Mouse (Mus musculus): ENCODE results near the gene 4930412O13Rik. TPM values are rescaled to one million over a fixed set of nuclear protein-coding genes. Genes with fewer than 3 reads are reported as not detected.

The 4930412O13Rik gene
- polyA plus RNA-seq, 1 experiment from 2014 or later = 0.14 TPM

GRCm38 (mm10) chr2:9874467-9875219 lies 6.4 kb upstream of the 4930412O13Rik start:
- Histone ChIP-seq H3K9me3 (replicated peaks) (no peaks in the 10 kb centered on the region), H3K27me3 (peaks cover 98% of the 10 kb centered on the region), H3K36me3 (replicated peaks) (no peaks in the 10 kb centered on the region), H3K4me2 (0 out of 2 replicates have a peak overlapping the region, but pooled peaks have one; percentile 10), H3K4me3 (replicated peaks) (no peak overlapping the region), H3K4me1 (replicated peaks) (peaks cover 20% of the 10 kb centered on the region), H3K9ac (no peak overlapping the region), H3K27ac (replicated peaks) (no peak overlapping the region)
- no peak for ATAC-seq (ENCODE audit: insufficient read depth)
- 48% methylated on average over 39 of the region's 39 CpGs for WGBS (ENCODE audit: insufficient replicate concordance)

DNA sequence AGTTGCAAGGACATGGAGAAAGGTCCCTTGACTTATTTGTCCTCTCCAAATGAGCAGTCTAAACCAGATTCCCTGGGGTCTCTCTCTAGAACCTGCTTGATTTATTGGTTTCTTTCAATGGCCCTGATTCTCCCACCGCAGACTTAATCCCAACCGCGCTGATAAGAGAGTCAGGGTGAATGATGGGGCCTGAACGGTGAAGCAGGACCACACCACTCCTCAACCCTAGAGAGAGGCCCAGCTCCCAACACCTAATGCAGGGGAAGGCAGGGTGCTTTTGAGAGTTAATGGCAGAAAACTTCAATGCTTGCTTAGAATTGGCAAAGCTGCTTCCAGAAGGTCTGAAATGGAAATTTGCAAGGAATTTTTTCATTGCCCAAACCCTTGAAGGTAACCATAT lies 5.8 kb upstream of the 4930412O13Rik start:
- 28% methylated on average over 4 of the region's 4 CpGs for WGBS (ENCODE audit: insufficient replicate concordance)
- Histone ChIP-seq H3K9ac (no peak overlapping the region), H3K27me3 (peaks cover 99% of the 10 kb centered on the region), H3K36me3 (replicated peaks) (no peaks in the 10 kb centered on the region), H3K27ac (replicated peaks) (no peak overlapping the region), H3K4me3 (replicated peaks) (no peak overlapping the region), H3K4me1 (replicated peaks) (peaks cover 20% of the 10 kb centered on the region), H3K9me3 (replicated peaks) (no peaks in the 10 kb centered on the region), H3K4me2 (peak overlapping the region; percentile 10; the same call in 1 of the 2 replicates)
- ATAC-seq (ENCODE audit: insufficient read depth) = no peak

DNA sequence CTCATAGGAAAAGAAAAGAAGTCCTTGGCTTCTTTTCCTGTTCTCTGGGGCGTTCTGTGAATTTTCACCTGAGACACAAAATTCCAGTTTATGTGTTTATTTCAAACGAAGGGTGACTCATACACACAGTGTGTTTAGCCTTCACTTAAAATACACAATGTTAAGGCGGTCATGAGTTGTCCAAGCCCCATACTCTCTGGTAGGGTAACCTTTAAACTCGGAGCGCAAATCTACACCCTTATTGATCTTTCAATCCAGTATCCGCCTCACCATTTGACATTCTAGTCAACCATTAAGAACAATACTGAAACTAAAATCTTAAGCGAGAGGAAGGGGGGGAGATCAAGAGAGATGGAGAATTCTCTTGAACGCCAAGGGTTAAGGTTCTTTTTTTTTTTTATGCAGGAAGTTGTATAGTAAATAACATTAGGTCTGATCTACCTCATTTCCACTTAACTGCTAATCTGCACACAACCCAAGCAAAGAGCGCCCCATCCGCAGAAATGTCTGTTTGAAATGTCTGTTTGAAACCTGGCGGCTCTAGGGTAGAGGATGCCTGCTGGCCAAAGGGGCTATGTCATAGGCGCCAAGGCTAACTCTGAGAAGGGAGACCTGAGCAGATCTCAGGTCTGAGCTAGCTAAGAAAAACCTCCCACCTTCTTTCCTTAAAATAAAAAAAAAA lies 5.2 kb upstream of the 4930412O13Rik start:
- H3K27ac ChIP-seq (replicated peaks) = no peak overlapping the region
- no peaks in the 10 kb centered on the region for H3K9me3 ChIP-seq (replicated peaks)
- peaks cover 20% of the 10 kb centered on the region for H3K4me1 ChIP-seq (replicated peaks)
- no peak overlapping the region for H3K9ac ChIP-seq
- whole genome bisulfite sequencing (ENCODE audit: insufficient replicate concordance) = 47% methylated on average over 12 of the region's 12 CpGs
- peak overlapping the region; percentile 76 for H3K4me2 ChIP-seq
- no peak overlapping the region for H3K4me3 ChIP-seq (replicated peaks)
- ATAC-seq (ENCODE audit: insufficient read depth) = no peak
- no peaks in the 10 kb centered on the region for H3K36me3 ChIP-seq (replicated peaks)
- H3K27me3 ChIP-seq = peaks cover 100% of the 10 kb centered on the region

DNA sequence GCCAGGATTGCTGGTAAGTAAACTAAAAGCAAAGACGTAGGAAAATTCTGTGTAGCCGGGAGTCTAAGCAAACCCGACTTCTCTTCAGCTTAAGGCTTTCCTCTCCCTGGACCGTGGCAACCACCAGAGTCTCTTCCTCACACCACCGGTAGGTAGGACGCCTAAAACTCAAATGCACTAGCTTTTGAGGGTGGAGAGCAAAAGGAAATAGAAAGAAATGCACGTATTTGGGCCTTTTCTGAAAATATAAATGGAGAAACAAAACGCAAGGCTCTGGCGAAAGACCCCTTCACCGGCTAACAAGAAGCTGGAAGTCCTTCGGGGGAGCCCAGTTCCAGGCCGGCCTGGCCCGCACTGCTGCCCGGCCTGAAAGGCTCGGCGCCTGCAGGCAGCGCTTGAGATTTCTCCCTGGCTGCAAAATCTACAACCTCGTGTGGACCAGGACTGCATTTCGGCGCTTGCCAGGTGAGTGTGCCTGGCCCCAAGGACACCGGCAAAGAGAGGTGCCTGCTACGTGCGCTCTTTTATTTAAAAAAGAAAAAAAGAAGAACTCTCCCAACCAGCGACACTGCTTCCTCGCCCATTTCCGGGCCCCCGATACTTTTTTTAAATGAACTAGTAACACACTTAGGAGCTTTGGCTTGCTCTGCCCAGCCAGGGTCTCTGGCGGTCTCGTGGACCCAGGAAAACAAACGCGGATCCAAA lies 4.3 kb upstream of the 4930412O13Rik start:
- Histone ChIP-seq H3K9me3 (replicated peaks) (no peaks in the 10 kb centered on the region), H3K36me3 (replicated peaks) (no peaks in the 10 kb centered on the region), H3K9ac (no peak overlapping the region), H3K27me3 (peaks cover 100% of the 10 kb centered on the region), H3K4me1 (replicated peaks) (peaks cover 24% of the 10 kb centered on the region), H3K4me2 (peak overlapping the region; percentile 76), H3K27ac (replicated peaks) (no peak overlapping the region), H3K4me3 (replicated peaks) (peak overlapping the region; percentile 54)
- WGBS (ENCODE audit: insufficient replicate concordance) = 4% methylated on average over 31 of the region's 31 CpGs
- ATAC-seq (ENCODE audit: insufficient read depth) = no peak

DNA sequence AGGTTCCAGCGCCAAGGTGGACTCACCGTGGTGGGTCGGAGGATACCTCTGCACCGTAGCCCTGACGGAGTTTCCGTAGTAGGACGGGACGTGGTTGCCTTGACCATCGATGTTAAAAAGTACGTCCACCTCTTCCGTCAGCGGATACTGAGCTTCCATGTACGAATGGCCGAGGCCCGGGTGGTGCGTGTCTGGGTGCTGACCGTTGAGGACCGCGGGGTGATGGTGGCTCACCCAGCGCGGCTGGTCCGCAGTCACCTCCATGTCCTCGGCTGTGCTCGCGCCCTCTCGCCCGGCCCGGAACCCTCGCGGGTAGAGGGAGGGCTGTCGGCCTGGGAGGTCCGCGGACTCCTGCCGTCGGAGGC lies 3.7 kb upstream of the 4930412O13Rik start:
- H3K9ac ChIP-seq = no peak overlapping the region
- H3K4me1 ChIP-seq (replicated peaks) = peaks cover 24% of the 10 kb centered on the region
- H3K4me3 ChIP-seq (replicated peaks) = peak overlapping the region; percentile 54
- H3K36me3 ChIP-seq (replicated peaks) = no peaks in the 10 kb centered on the region
- no peak overlapping the region for H3K27ac ChIP-seq (replicated peaks)
- H3K9me3 ChIP-seq (replicated peaks) = no peaks in the 10 kb centered on the region
- WGBS (ENCODE audit: insufficient replicate concordance) = under 1% methylated on average over 35 of the region's 35 CpGs
- ATAC-seq (ENCODE audit: insufficient read depth) = no peak
- peaks cover 100% of the 10 kb centered on the region for H3K27me3 ChIP-seq
- peak overlapping the region; percentile 76 for H3K4me2 ChIP-seq

- 0% methylated on average over 19 of the region's 19 CpGs for WGBS (ENCODE audit: insufficient replicate concordance)
- Histone ChIP-seq H3K9me3 (replicated peaks) (no peaks in the 10 kb centered on the region), H3K9ac (no peak overlapping the region; the same call in 1 of the 2 replicates), H3K4me2 (peak overlapping the region; percentile 76), H3K4me1 (replicated peaks) (peaks cover 25% of the 10 kb centered on the region), H3K36me3 (replicated peaks) (no peaks in the 10 kb centered on the region), H3K27ac (replicated peaks) (peak overlapping the region; percentile 45; the same call in 1 of the 2 replicates), H3K27me3 (peaks cover 100% of the 10 kb centered on the region), H3K4me3 (replicated peaks) (peak overlapping the region; percentile 54)
- no peak for ATAC-seq (ENCODE audit: insufficient read depth)
Observed at GRCm38 (mm10) chr2:9877966-9878563, 3.0 kb upstream of the 4930412O13Rik start.

DNA sequence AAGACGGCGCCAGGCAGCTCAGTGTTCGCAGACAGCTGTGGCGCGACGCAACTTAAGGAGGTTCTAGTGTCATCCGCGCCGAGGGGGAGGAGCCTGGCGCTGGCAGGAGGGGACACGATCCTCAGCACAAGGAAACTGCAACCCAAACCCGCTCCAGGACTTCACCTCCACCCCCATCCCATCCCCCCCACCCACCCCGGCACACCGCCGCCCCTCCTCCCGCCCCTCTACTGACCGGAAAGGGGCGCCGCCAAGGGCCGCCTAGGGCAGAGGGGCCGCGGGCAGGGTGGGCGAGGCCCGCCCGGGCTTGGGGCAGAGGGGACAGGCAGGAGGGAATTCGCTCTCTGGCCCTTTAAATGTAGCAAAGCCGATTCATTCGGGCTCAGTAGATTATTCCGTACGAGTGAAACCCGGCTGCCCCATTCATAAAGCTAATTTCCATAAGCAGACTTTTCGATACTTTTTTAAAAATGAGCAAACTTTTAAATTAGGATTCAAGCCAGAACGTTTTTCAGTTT lies 2.4 kb upstream of the 4930412O13Rik start:
- peak overlapping the region; percentile 54 for H3K4me3 ChIP-seq (replicated peaks)
- H3K9me3 ChIP-seq (replicated peaks) = no peaks in the 10 kb centered on the region
- H3K4me1 ChIP-seq (replicated peaks) = peaks cover 31% of the 10 kb centered on the region
- peak; percentile 36 for ATAC-seq (ENCODE audit: insufficient read depth)
- peak overlapping the region; percentile 45; the same call in 1 of the 2 replicates for H3K27ac ChIP-seq (replicated peaks)
- under 1% methylated on average over 33 of the region's 33 CpGs for WGBS (ENCODE audit: insufficient replicate concordance)
- no peaks in the 10 kb centered on the region for H3K36me3 ChIP-seq (replicated peaks)
- no peak overlapping the region for H3K9ac ChIP-seq
- peak overlapping the region; percentile 76 for H3K4me2 ChIP-seq
- H3K27me3 ChIP-seq = peaks cover 100% of the 10 kb centered on the region

- peak; percentile 22 for ATAC-seq (ENCODE audit: insufficient read depth)
- H3K36me3 ChIP-seq (replicated peaks) = no peaks in the 10 kb centered on the region
- WGBS (ENCODE audit: insufficient replicate concordance) = under 1% methylated on average over 22 of the region's 22 CpGs
- H3K27ac ChIP-seq (replicated peaks) = 0 out of 2 replicates have a peak overlapping the region, but pooled peaks have one; percentile 24
- peaks cover 31% of the 10 kb centered on the region for H3K4me1 ChIP-seq (replicated peaks)
- no peak overlapping the region for H3K9ac ChIP-seq
- peak overlapping the region; percentile 76 for H3K4me2 ChIP-seq
- H3K4me3 ChIP-seq (replicated peaks) = peak overlapping the region; percentile 54
- peaks cover 100% of the 10 kb centered on the region for H3K27me3 ChIP-seq
- no peaks in the 10 kb centered on the region for H3K9me3 ChIP-seq (replicated peaks)
Observed at GRCm38 (mm10) chr2:9879092-9879491, 2.0 kb upstream of the 4930412O13Rik start.

GRCm38 (mm10) chr2:9879493-9879892 lies 1.6 kb upstream of the 4930412O13Rik start:
- Histone ChIP-seq H3K9ac (no peak overlapping the region), H3K27ac (replicated peaks) (0 out of 2 replicates have a peak overlapping the region, but pooled peaks have one; percentile 24), H3K27me3 (peaks cover 100% of the 10 kb centered on the region), H3K4me2 (peak overlapping the region; percentile 76), H3K4me1 (replicated peaks) (peaks cover 27% of the 10 kb centered on the region), H3K9me3 (replicated peaks) (no peaks in the 10 kb centered on the region), H3K36me3 (replicated peaks) (no peaks in the 10 kb centered on the region), H3K4me3 (replicated peaks) (peak overlapping the region; percentile 54)
- under 1% methylated on average over 21 of the region's 21 CpGs for WGBS (ENCODE audit: insufficient replicate concordance)
- peak; percentile 86 for ATAC-seq (ENCODE audit: insufficient read depth)

GRCm38 (mm10) chr2:9880271-9880670 lies 781 bp upstream of the 4930412O13Rik start:
- no peaks in the 10 kb centered on the region for H3K36me3 ChIP-seq (replicated peaks)
- peak overlapping the region; percentile 76 for H3K4me2 ChIP-seq
- no peak overlapping the region for H3K9ac ChIP-seq
- H3K9me3 ChIP-seq (replicated peaks) = no peaks in the 10 kb centered on the region
- H3K4me1 ChIP-seq (replicated peaks) = peaks cover 26% of the 10 kb centered on the region
- peaks cover 100% of the 10 kb centered on the region for H3K27me3 ChIP-seq
- WGBS (ENCODE audit: insufficient replicate concordance) = 5% methylated on average over 11 of the region's 11 CpGs
- H3K27ac ChIP-seq (replicated peaks) = no peak overlapping the region
- ATAC-seq (ENCODE audit: insufficient read depth) = no peak
- H3K4me3 ChIP-seq (replicated peaks) = peak overlapping the region; percentile 54; the same call in 1 of the 2 replicates

All from liver, embryonic 15.5 days (tissue).